Mouse (Mus musculus) T-cell, adult 2 months (primary cell): ENCODE measurements around the gene Pard3.

ENCODE experiments used
- DNase-seq: peaks from one replicate; pipeline ENCODE4 v3.0.0; 2022; ENCODE audit warnings: low spot score

The Pard3 gene

DNA sequence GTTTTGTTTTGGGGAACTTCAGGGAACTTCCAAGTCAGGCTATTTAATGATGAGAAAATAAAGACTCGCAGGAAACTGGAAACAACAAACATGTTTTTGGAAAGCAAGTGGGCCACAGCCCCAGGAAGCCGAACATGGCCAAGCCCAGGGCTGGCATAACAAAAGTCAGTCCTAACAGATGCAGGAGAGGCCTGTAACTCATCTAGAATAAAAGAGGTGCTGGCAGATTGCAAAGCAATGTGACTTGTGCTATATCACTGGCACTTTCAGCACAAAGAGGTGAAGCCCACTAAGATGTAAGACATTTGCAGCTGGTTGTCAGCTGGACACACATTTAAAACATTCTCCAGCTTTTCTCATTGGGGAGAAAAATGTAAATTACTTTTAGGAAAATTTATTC lies 553.0 kb downstream of the Pard3 start:
- no peak for DNase-seq

DNA sequence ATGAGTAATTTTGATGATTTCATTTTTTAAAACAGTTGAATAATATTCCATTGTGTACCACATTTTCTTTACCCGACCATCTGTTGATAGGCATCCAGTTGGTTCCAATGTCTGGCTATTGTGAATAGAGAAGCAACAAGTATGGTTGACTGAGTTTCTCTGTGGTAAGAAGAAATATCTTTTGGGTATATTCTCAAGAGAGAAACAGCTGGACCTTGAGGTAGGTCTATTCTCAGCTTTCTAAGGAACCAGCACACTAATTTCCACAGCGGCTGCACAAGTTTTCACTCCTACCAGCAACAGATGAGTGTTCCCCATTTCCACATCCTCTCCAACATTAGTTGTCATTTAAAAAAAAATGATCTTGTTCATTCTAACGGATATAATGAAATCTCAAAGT lies 558.4 kb downstream of the Pard3 start:
- no peak for DNase-seq

DNA sequence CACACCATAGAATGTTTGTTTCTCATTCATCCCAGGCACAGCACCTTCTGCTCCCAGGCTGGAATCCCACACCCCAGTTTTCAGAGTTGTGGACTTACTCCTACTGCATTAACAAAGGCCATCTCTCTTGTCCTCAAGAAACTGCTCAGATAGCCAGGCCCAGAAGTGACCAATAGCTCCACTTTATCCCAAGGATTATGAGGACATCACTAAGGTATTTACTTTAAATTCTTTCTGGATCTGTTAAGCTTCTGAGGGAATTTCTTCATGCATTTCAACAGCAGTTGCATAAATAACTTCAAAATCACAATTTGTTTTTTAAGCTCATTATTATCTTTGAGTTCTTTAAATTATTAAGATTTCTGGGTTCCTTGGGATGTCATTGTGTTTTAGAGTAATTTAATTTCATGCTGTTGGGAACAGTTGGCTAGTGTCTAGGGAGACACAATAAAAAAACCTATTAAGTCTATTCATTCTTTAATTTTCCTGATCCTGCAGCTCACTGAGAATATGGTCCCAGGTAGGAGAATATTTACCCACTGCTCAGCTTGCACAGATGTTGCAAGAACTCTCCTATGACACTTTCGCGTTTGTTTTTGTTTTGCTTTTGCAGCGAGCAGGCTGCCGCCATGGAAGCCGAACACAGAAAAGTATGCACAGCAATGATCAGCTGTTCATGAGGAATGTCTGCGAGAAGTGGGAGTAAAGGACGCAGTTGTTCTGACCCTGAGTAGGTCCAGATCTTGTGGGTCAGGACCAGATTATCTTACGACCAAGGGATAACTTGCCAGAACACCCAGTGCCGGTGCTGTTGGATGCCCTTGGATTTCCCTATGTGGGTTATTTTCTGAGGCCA lies 574.8 kb downstream of the Pard3 start:
- no peak for DNase-seq

DNA sequence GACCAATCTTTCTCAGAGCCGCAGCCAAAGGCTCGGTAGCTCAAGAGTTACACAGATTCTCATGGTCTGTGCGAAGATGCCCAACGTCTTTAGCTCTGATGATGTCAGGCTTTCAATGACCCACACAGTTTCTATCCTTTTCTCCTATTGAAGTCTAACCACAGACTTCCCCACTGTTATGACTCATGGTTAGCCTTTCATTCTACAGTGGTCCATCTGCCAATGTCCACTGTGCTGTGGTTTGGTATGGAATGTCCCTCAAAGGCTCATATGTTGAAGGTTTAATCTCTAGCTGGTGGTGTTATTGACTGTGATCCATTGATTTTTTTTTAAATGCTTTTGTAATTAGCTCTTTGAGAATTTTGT lies 575.4 kb downstream of the Pard3 start:
- DNase-seq, result no peak

DNA sequence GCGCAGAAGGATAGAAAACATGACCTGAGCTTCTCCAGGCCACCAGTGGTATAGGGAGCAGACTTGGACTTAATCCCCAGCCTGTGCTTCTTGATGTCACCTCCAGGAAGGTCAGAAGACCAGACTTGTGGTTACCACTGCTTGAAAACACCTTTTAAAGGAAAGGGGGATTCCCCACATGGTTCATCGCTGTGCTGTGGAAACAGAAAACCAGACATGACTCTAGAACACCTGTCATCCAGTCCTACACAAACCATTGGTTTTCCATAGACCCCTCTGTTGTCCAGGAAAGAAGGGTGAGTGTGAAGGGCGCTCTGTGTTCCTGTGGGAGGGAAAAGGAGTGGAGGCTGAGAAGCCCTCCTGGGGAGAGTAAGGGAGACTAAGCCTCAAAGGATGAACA lies 591.9 kb downstream of the Pard3 start:
- no peak for DNase-seq
